Mouse (Mus musculus) adrenal gland, adult (tissue): Measurements from ENCODE around the gene Fxyd6.

Source experiments
- DNase-seq, 2 experiments: peaks; one replicate each; pipeline ENCODE4 v3.0.0; 2022 to 2023; ENCODE audit warnings: low spot score in 1 of 2; ENCODE audit not compliant: inconsistent age in 2 of 2

The Fxyd6 gene

GRCm38 (mm10) chr9:45374988-45375502 is 5.1 kb downstream of the Fxyd6 start:
- DNase-seq = no peak

GRCm38 (mm10) chr9:45376427-45376826 is 6.4 kb downstream of the Fxyd6 start:
- no peak for DNase-seq

DNA sequence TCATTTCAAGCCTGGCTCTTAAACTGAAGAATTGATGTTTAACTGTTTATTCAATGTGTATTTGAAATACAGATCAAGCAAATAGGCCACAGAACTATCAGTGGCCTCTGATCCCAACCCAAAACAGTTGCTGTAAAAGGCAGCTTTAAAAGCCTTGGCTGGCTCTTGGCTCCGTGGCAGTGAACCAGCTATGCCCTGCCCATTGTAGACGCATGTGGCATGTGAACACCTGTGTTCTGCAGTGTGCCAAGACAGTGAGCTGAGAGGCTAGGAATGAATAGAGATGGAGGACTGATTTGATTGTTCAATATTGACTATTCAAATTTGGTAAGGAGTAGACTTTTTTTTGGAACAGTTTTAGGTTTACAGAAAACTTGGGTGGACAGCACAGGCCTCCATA is 6.9 kb downstream of the Fxyd6 start:
- no peak for DNase-seq

DNA sequence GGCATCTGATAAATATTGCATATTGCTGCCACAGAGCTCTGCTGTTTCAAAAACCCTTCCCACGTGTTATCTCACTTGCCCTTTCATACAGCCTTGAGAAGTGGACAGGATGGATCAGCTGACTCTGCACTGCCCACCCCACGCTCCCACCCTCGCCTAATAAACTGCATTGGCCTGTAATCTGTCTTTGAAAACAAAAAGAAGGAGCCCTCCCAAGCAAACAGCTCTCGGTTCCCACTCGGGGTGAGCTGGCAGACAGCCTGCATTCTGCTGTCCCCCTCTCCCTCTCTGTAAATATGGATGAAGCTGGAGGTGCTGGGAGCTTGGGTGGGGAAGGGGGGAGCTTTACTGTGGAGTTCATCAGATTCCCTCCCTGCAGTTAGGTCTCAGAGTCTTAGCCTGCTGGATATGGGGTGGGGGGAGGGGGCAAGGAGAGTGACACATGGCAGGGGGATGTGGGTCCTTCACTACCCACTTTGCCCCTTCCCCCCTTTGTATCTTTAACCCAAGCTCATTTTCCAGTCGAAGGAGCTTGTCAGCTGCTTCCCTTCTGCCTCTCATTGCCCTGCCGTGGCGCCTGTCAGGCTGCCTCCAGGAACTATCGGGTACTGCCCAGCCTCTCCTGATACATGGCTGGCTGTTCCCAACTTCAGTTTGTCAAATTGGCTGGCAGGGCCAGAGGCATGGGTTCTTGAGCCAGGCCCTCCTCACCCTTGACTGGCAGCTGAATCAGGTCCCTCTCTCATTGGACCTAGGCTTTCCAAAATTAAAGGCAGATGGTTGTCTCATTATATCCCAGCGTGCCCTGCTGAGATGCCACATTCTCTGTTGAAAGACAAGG is 10.6 kb downstream of the Fxyd6 start:
- peak; percentile 55 to 81 for DNase-seq

- DNase-seq = no peak
These were observed 12.4 kb downstream of the Fxyd6 start for GRCm38 (mm10) chr9:45382336-45382735.

DNA sequence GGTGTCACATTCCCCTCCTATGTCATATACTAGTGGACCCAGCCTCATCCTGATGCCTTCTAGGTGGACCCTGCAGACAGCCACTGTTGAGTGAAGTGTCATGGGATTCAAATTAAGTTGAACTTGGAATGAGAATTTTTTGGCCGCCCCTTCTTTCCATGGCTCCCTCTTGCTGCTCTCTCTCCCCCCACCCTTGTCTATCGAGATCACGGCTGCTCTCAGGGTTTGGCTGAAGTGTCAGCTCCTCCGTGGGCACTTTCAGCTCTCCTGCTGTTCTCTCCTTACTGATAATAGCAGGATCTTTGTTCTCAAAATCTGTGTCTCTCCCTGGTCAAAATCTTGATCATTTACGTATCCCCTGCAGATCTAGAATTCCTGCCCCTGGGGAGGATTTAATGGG is 12.8 kb downstream of the Fxyd6 start:
- DNase-seq = no peak

DNA sequence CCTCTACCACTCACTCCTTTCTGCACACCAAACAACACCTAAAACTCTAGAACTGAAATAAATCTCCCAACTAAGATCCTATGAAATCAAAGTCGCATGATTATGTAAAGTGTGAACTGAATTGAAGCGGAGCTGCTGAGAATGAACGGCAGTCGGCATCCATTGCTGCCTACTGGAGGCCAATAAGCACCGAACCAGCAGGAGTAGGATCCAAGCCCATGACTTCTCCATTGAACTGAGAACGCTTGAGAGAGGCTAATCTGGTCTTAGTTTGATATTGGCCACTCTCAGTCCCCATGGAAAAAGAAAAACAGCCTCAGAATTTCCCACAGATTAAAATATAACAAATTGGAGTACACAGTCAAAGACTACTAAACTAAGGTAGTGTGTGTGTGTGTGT is 13.9 kb downstream of the Fxyd6 start:
- no peak for DNase-seq

DNA sequence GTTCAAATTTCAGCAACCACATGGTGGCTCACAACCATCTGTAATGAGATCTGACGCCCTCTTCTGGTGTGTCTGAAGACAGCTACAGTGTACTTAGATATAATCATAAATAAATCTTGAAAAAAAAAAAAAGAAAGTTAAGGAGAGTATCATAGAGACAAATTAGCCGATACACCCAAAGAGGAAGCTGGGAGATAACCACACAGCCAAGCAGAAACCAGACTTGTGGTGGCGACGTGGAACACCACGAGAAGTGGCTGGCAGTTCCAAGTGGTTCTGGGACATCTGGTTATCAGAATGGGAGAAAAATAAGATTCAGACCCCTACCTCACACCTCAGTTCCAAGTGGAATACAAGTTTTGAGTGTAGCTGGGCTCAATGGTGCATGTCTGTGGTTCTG is 16.7 kb downstream of the Fxyd6 start:
- DNase-seq = no peak

- peak; percentile 84 to 96 for DNase-seq
These were observed 18.5 kb downstream of the Fxyd6 start for GRCm38 (mm10) chr9:45388385-45388994.

GRCm38 (mm10) chr9:45389596-45389995 is 19.6 kb downstream of the Fxyd6 start:
- peak; percentile 26 to 56 for DNase-seq

DNA sequence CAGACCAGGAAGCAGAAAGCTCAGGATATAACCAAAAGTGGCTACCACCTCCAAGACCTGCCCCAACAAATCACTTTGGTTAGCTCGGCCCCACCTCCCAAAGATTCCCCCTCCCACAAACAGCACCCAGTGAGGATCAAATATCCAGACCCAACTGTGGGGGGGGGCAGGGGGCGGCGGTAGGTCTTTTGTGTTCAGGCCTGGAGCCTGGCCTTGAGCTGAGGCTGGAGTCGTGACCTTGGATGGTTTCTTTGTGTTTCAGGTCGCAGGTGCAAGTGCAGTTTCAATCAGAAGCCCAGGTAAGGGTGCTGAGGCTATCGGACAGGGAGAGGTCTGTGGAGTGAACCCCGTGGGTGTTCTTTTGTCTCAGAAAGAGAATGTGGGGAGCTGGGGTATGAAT is 21.3 kb downstream of the Fxyd6 start:
- DNase-seq = no peak

- no peak for DNase-seq
These were observed 25.2 kb downstream of the Fxyd6 start for GRCm38 (mm10) chr9:45395218-45395617.

DNA sequence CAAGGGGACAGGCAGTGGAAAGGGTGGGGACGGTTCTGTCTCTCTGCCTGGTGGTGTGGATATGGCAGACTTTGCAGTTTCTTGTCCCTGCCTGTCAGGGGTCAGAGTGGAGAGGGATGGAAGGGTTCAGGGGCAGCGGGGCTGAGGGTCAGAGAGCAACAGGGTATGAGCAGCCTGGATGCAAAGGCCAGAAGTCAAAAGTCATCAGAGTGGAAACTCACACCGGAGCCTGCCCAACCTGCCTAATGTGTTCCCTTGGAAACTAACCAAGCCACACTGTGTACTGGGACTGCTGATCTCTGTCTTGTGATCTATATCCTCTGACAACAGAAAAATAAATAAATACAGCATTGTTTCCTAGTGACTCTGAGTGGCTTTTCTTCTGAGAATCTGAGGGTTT is 25.8 kb downstream of the Fxyd6 start:
- DNase-seq = no peak

GRCm38 (mm10) chr9:45398336-45398735 is 28.4 kb downstream of the Fxyd6 start:
- DNase-seq = peak in 1 of 2 experiments; percentile 43

GRCm38 (mm10) chr9:45399434-45399833 is 29.4 kb downstream of the Fxyd6 start, which contains the start of gene Fxyd2:
Fxyd2 (plus strand) TSS chr9:45399669.
- DNase-seq = no peak

DNA sequence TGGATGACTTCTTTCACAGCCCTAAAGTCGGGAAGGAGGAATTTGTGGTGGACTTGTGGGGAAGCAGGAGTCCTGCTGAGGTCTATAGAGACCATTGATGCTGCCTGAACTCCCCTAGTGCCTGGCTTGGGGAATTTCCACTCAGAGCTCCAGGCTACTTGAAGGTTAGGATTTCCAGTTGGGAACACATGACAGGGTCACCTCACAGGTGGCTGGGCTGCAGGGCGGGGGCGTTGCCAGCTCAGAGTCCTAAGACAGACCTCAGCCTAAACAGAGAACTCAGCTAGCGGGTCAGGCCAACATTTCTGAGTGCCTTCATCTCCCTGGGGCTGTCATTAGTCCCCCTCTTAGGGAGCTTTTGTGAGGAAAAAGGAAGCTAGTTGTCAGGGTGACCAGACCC is 31.9 kb downstream of the Fxyd6 start:
- DNase-seq = no peak

GRCm38 (mm10) chr9:45402957-45403356 is 33.0 kb downstream of the Fxyd6 start:
- DNase-seq = no peak

DNA sequence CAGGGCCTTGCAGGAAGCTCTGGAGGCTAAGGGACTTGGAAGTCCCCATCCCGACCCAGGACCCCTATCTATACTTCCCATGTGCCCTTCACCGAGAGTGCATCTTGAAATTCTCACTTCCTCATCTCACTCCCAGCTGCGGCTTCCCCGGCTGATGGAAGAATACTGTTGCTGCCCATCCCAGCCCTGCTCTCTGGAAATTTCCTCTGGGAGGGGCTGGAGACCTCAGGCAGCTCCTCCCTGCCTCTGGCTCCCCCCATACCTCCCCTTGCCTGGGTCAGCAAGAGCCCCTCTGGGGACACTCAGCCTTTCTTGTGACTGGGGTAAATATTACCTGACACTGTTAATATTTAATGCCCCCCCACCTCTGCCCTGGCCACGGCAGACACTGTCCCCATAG is 35.7 kb downstream of the Fxyd6 start:
- no peak for DNase-seq

DNA sequence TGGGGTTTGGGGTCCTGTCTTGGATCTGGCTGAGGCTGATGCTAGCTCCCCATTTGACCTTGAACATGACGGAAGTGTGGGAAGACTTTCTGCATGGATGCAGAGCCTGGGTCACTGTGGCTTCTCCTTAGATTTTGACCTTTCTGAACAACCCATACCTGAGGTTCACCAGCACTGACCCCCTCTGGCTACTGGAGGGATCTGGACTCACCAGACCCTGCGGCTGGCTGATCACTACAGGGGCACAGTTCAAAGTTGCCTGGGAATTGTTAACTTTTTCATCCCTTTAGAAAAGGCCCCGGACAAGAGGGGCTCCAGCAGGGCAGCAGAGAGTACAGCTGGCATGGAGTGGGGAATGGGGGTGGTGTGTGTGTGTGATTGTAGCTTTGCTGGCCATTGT is 36.8 kb downstream of the Fxyd6 start:
- no peak for DNase-seq

DNA sequence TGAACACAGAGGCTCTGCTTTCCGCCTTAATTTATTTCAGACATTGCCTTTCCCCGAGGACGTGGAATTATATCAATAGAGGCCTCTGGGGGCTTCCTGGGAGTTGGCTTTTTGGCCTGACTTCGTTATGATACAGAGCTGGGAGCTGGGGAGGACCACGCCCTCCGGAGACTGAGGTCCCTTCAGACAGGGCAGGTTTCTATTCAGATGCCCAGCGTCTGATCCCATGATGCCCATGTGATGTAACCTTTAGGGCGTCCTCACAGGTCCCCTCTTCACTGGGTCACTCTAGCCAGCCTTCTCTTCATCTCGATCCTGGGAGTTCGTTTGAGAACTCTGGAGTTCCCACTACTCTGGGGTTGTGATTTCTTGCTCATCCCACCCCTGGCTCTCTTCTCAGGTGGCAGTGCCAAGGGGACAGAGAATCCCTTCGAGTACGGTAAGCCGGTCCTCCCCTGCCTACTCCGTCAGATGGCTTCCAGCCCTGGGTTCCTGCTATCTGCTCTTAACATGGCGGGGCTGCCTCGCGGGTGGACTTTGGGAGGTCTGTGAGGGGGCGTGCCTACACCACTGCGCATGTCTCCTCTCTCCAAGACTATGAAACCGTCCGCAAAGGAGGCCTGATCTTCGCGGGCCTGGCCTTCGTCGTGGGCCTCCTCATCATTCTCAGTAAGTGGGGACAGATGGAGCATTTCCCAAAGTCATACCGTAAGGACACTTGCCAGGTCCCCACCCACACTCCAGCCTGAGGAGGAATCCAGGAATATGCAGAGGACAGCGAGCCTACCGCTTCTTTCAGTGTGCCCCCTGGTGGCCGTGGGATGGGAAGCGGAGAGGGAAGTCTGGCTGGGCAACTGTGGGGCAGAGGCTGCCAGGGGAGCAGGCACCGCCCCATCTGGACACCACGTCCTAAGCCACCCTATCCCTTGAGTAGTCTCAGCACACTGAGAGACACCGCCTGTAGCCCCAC is 38.0 kb downstream of the Fxyd6 start:
- peak; percentile 77 to 93 for DNase-seq

DNA sequence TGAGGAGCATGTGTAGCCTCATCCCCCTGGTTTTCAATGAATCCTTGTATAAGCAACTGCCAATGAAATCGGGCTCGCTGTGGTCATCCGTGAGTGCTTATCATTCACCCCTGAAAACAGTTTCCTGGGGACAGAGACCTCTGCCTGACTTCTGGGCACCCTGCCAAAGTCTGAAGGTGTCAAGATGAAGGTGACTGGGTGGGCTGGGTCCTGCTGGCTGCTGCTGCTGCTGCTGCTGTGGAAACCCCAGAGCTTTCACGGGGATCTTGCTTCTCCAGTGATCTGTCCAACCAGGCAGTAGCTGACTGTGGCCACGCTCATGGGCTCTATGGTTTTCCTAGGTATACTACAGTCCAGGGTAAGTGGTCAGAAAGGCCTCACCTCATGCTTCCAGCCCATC is 40.2 kb downstream of the Fxyd6 start:
- no peak for DNase-seq
